Mouse (Mus musculus): ENCODE measurements around the gene Trmt1. TPM values are rescaled to one million over a fixed set of nuclear protein-coding genes. Genes with fewer than 3 reads are reported as not detected.
A peak's percentile ranks its signal among the peaks of the same experiment; 100 is the strongest.

Gene Trmt1
- polyA plus RNA-seq, 1 experiment, result 131 TPM

DNA sequence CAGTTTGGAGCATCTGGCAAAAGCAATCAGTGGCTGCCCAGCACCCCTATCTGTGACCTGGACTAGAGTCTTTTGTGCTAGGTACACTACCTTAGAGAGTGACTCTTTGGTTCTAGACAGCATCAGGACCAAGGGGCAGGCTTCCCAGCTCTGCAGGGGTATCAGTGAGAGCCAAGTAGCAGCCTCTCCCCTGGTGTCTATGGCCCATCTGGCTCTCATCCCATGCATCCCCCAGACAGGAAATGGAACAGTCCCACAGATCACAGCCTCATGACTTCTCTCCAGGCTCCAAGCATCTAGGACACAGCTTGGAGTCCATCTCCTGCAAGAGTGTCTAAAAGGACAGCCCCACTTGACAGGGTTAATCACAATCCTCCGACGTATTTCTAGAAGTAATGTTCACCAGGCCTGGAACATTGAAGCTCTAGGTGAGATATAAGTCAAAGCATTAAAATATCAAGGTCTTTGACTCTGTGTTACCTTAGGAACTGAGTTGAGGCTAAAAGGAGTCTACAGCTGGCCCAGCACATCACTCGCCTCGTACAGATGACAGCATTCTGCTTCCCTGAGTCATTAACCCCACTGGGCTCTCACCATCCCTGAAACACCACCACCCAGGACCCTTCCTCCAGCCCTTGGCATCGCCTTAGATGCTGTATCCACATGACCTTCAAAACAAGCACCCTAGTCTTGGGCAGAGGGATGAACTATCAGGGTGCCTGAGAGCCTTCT is 33.0 kb downstream of the Trmt1 start:
- Histone ChIP-seq H3K27me3 (ENCODE audit: control insufficient read depth, insufficient read depth, low read length) (no peaks in the 10 kb centered on the region), H3K4me1 (ENCODE audit: control insufficient read depth, insufficient read depth, low read length) (peaks cover 12% of the 10 kb centered on the region), H3K4me3 (ENCODE audit: control insufficient read depth, low read depth, low read length) (no peak overlapping the region), H3K27ac (ENCODE audit: control insufficient read depth, insufficient read depth, low read depth, low read length) (no peak overlapping the region), H3K36me3 (ENCODE audit: control insufficient read depth, insufficient read depth, low read length) (no peaks in the 10 kb centered on the region)
- TF ChIP-seq CTCF (IDR thresholded peaks at IDR 0.05; ENCODE audit: control insufficient read depth, insufficient read depth, insufficient replicate concordance, low read depth, low read length), result no peak
- no peak for TF ChIP-seq POLR2A (IDR thresholded peaks at IDR 0.05; ENCODE audit: control insufficient read depth, low read depth, low read length)

GRCm38 (mm10) chr8:84722530-84722849 is 36.4 kb downstream of the Trmt1 start:
- no peaks in the 10 kb centered on the region for H3K27me3 ChIP-seq (ENCODE audit: control insufficient read depth, insufficient read depth, low read length)
- no peak overlapping the region for H3K4me3 ChIP-seq (ENCODE audit: control insufficient read depth, low read depth, low read length)
- peak overlapping the region; percentile 51 for H3K27ac ChIP-seq (ENCODE audit: control insufficient read depth, insufficient read depth, low read depth, low read length)
- no peaks in the 10 kb centered on the region for H3K36me3 ChIP-seq (ENCODE audit: control insufficient read depth, insufficient read depth, low read length)
- TF ChIP-seq POLR2A (IDR thresholded peaks at IDR 0.05; ENCODE audit: control insufficient read depth, low read depth, low read length), result no peak
- no peak for TF ChIP-seq CTCF (IDR thresholded peaks at IDR 0.05; ENCODE audit: control insufficient read depth, insufficient read depth, insufficient replicate concordance, low read depth, low read length)
- H3K4me1 ChIP-seq (ENCODE audit: control insufficient read depth, insufficient read depth, low read length), result peaks cover 9% of the 10 kb centered on the region

DNA sequence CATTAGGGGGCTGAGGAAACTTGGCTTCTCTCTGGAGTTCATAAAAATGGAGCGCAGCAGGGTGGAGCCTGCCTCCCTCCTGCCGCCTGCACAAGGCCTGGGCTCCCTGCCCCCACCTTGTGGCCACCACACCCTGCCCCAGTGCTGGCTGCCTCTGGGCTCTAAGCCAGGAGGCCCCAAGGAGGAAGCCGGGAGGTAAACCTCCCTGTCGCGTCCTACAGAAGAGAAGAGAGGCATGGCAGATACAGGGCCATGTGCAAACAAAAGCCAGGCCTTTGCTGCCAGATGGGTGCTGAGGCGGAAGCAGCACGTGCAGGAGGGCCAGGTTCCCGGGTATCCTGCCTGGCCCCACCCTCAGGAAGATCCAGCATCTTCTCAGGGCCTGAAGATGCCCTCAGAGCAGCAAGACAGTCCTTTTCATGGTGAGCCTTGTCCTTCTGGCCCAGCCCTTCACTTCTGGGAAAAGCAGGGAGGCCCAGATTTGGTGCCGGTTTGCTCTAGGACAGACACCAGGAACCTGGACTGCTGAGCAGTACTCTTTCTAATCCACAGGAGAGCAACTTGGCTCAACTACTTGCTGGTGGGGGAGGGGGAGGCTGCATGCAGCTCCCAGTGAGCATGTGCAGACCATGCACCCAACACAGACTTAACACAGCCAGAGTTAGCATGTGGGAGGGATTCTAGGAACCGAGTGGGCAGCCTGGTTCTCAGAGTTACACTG is 36.9 kb downstream of the Trmt1 start, which contains the start of gene G430095P16Rik:
G430095P16Rik (plus strand) TSS at position 158 of the 721 bp plus-strand sequence.
- Histone ChIP-seq H3K27ac (ENCODE audit: control insufficient read depth, insufficient read depth, low read depth, low read length) (peak within 1 kb of the TSS; percentile 51), H3K4me3 (ENCODE audit: control insufficient read depth, low read depth, low read length) (no peak within 1 kb of the TSS), H3K4me1 (ENCODE audit: control insufficient read depth, insufficient read depth, low read length) (peaks cover 9% of the 10 kb centered on the region), H3K36me3 (ENCODE audit: control insufficient read depth, insufficient read depth, low read length) (no peaks in the 10 kb centered on the region), H3K27me3 (ENCODE audit: control insufficient read depth, insufficient read depth, low read length) (no peaks in the 10 kb centered on the region)
- TF ChIP-seq POLR2A (IDR thresholded peaks at IDR 0.05; ENCODE audit: control insufficient read depth, low read depth, low read length), result no peak
- TF ChIP-seq CTCF (IDR thresholded peaks at IDR 0.05; ENCODE audit: control insufficient read depth, insufficient read depth, insufficient replicate concordance, low read depth, low read length), result no peak

DNA sequence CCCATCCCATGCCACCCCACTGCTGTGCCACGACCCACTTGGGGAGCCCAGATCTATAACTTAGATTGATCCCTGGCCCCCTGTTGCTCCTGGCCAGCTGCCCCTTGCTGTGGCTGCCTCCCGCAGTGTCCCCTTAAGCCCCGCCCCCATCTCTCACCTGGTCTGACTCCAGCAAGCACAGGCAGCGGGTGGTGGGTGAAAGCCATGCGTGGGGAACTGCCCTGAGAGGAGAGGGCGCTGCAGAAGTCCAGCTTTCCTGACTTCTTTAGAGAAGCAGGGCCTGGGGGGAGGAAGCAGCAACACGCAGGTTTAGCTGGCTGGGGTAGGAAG is 37.4 kb downstream of the Trmt1 start:
- Histone ChIP-seq H3K27me3 (ENCODE audit: control insufficient read depth, insufficient read depth, low read length) (no peaks in the 10 kb centered on the region), H3K4me1 (ENCODE audit: control insufficient read depth, insufficient read depth, low read length) (peaks cover 9% of the 10 kb centered on the region), H3K27ac (ENCODE audit: control insufficient read depth, insufficient read depth, low read depth, low read length) (peak overlapping the region; percentile 26; the same call in 1 of the 2 replicates), H3K4me3 (ENCODE audit: control insufficient read depth, low read depth, low read length) (no peak overlapping the region), H3K36me3 (ENCODE audit: control insufficient read depth, insufficient read depth, low read length) (no peaks in the 10 kb centered on the region)
- no peak for TF ChIP-seq POLR2A (IDR thresholded peaks at IDR 0.05; ENCODE audit: control insufficient read depth, low read depth, low read length)
- TF ChIP-seq CTCF (IDR thresholded peaks at IDR 0.05; ENCODE audit: control insufficient read depth, insufficient read depth, insufficient replicate concordance, low read depth, low read length), result no peak

DNA sequence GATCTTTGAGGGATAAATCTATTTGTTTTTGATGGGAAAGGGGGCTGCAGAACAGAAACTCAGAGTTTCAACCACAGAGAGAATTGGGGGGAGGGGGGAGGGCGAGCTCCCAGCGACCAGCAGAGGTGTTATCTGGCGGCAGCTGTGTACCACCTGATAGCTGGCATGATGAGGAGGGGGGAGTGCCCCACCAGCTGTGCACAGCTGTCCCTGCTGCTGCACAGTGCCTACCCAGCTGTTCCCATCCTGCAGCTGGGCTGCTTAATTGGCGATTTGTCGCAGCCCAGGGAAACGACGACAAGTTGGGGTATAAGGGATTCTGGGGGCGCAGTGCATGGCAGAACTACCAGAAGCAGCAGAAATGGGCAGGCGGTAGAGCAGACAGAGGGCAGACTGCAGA is 38.6 kb downstream of the Trmt1 start:
- TF ChIP-seq POLR2A (IDR thresholded peaks at IDR 0.05; ENCODE audit: control insufficient read depth, low read depth, low read length) (no peak), CTCF (IDR thresholded peaks at IDR 0.05; ENCODE audit: control insufficient read depth, insufficient read depth, insufficient replicate concordance, low read depth, low read length) (no peak)
- Histone ChIP-seq H3K27ac (ENCODE audit: control insufficient read depth, insufficient read depth, low read depth, low read length) (no peak overlapping the region), H3K4me3 (ENCODE audit: control insufficient read depth, low read depth, low read length) (no peak overlapping the region), H3K36me3 (ENCODE audit: control insufficient read depth, insufficient read depth, low read length) (no peaks in the 10 kb centered on the region), H3K27me3 (ENCODE audit: control insufficient read depth, insufficient read depth, low read length) (no peaks in the 10 kb centered on the region), H3K4me1 (ENCODE audit: control insufficient read depth, insufficient read depth, low read length) (peaks cover 9% of the 10 kb centered on the region)

DNA sequence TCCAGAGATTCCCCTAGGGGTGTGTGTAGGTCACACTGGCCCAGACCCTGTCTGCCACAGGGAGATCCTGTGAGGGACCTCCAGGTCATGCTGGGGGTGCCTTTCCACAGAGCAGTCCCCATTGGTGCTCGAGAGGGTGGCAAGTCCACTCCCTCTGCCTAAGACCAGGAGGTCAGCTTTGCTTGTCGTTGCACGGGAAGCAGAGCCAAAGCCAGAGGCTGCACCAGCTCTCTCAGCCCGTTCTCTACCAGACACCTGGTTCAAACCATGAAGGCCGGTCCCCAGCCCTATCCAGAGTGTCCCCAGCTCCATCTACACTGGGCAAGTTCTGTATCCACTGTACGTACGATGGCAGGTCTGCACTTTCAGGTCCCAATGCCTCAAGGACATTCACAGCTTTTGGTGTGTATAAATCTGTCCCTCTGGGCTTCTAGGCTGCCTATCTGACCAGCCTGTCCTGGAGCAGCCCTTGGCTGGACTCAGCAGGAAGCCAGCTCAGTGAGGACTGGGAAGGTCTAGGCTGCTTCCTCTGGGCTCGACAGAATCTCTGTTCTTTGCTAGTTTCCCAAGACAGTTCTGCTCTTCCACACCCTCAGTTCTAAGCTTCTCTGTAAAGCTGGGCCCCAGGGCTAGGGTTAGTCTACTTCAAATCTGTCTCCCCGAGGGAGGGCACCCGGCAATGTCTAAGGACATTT is 39.3 kb downstream of the Trmt1 start:
- no peaks in the 10 kb centered on the region for H3K27me3 ChIP-seq (ENCODE audit: control insufficient read depth, insufficient read depth, low read length)
- no peak overlapping the region for H3K4me3 ChIP-seq (ENCODE audit: control insufficient read depth, low read depth, low read length)
- H3K27ac ChIP-seq (ENCODE audit: control insufficient read depth, insufficient read depth, low read depth, low read length), result 0 out of 2 replicates have a peak overlapping the region, but pooled peaks have one; percentile 27
- H3K36me3 ChIP-seq (ENCODE audit: control insufficient read depth, insufficient read depth, low read length), result no peaks in the 10 kb centered on the region
- peaks cover 10% of the 10 kb centered on the region for H3K4me1 ChIP-seq (ENCODE audit: control insufficient read depth, insufficient read depth, low read length)
- TF ChIP-seq CTCF (IDR thresholded peaks at IDR 0.05; ENCODE audit: control insufficient read depth, insufficient read depth, insufficient replicate concordance, low read depth, low read length) (no peak), POLR2A (IDR thresholded peaks at IDR 0.05; ENCODE audit: control insufficient read depth, low read depth, low read length) (no peak)

- no peak for TF ChIP-seq POLR2A (IDR thresholded peaks at IDR 0.05; ENCODE audit: control insufficient read depth, low read depth, low read length)
- TF ChIP-seq CTCF (IDR thresholded peaks at IDR 0.05; ENCODE audit: control insufficient read depth, insufficient read depth, insufficient replicate concordance, low read depth, low read length), result 0 out of 2 replicates have a peak, but pooled peaks have one; percentile 32
- Histone ChIP-seq H3K4me3 (ENCODE audit: control insufficient read depth, low read depth, low read length) (no peak overlapping the region), H3K27me3 (ENCODE audit: control insufficient read depth, insufficient read depth, low read length) (no peaks in the 10 kb centered on the region), H3K4me1 (ENCODE audit: control insufficient read depth, insufficient read depth, low read length) (peaks cover 13% of the 10 kb centered on the region), H3K27ac (ENCODE audit: control insufficient read depth, insufficient read depth, low read depth, low read length) (0 out of 2 replicates have a peak overlapping the region, but pooled peaks have one; percentile 27), H3K36me3 (ENCODE audit: control insufficient read depth, insufficient read depth, low read length) (no peaks in the 10 kb centered on the region)
Observed at GRCm38 (mm10) chr8:84725941-84726259, 39.8 kb downstream of the Trmt1 start.
